Mouse (Mus musculus) cortical plate, adult 2 months (tissue): Measurements from ENCODE around the gene Alg9.

Experiments
- CTCF ChIP-seq: fragments of 200-500 bp; IDR thresholded peaks from 2 replicates; pipeline ENCODE4 v1.5.1; 2011; ENCODE audit warnings: mild to moderate bottlenecking, control low read depth, low read length; ENCODE audit not compliant: insufficient read depth; ENCODE audit errors: extremely low read depth
- POLR2A ChIP-seq: fragments of 200-500 bp; IDR thresholded peaks from 2 replicates; pipeline ENCODE4 v1.6.1; 2011; ENCODE audit warnings: mild to moderate bottlenecking, low read length, control low read depth; ENCODE audit not compliant: insufficient read depth; ENCODE audit errors: extremely low read depth

GRCm38 (mm10) chr9:50887351-50887750 lies 112.5 kb downstream of the Alg9 start:
- no peak for TF ChIP-seq CTCF
- no peak for TF ChIP-seq POLR2A
